Mouse (Mus musculus) heart, adult 2 months (tissue): ENCODE measurements at regions not wholly inside any gene's neighbourhood (a gene's known extent, or its start where the extent isn't known, plus 50 kb on each side); places are given as distances from the start of the nearest gene placed in this dataset.

Experiments used
- CTCF ChIP-seq: fragments of 200-600 bp; IDR thresholded peaks from 2 replicates; pipeline ENCODE4 v1.8.1; 2022; ENCODE audit warnings: antibody characterized with exemption, mild to moderate bottlenecking, moderate library complexity
- POLR2A ChIP-seq: fragments of 200-500 bp; IDR thresholded peaks from 2 replicates; pipeline ENCODE4 v1.6.1; 2011; ENCODE audit warnings: mild to moderate bottlenecking, low read depth, low read length, control low read depth; ENCODE audit not compliant: insufficient read depth

DNA sequence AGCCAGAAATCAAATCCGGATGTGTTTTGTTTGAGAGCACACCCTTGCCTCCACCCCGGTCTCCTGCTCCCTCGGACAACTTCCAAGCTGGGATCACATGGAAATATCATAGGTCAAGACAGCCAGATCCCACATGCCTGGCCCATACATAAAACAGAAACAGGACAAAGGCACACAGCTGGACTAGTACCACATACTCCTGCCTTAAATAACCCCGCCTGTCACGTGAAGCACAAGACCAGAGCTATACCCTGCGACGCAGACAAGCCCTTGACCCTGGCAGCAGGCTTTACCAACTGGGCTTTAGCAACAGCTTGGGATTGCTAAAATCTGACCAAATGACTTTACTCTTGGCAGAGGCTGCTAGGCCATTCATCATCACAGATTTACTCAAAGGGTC is 313.3 kb upstream of the Jarid2 start:
- TF ChIP-seq POLR2A = no peak
- no peak for TF ChIP-seq CTCF
